Mouse (Mus musculus): Measurements from ENCODE around the gene Grn.

GRCm38 (mm10) chr11:102411061-102411460 lies 19.1 kb upstream of the Grn start:
- TF ChIP-seq POLR2A (IDR thresholded peaks at IDR 0.05; ENCODE audit: insufficient read length, low read depth) (no peak), MYOG (IDR thresholded peaks at IDR 0.05; ENCODE audit: control insufficient read depth in 1 of 3, insufficient read depth in 1 of 3, insufficient read length in 2 of 3, low read depth in 2 of 3) (no peak)
